ENCODE assay signal across 30 mouse cellular contexts in genomic region chr15:96766238-96766637, GRCm38 (mm10).
"Had no signal": no experiment of that assay in that cellular context is flagged by ENCODE, and none has a peak within 500 bp of the region (broad histone marks: within the 10 kb centered on the region; RNA-seq: fewer than 3 reads in every experiment).

No protein-coding gene starts in this region.

- H3K9ac ChIP-seq: heart, embryonic 12.5 days; heart, embryonic 13.5 days; heart, embryonic 15.5 days; hindbrain, embryonic 12.5 days; hindbrain, embryonic 13.5 days; hindbrain, embryonic 14.5 days; hindbrain, embryonic 15.5 days; intestine, embryonic 15.5 days; kidney, embryonic 15.5 days had no signal

- H3K4me1 ChIP-seq: hindbrain, embryonic 15.5 days had no signal

- DNase-seq: heart, postnatal 10 days; heart, postnatal 14 days; heart, postnatal 36 days; heart, postnatal 4 days; kidney, adult 11 months; kidney, adult 18-20 months; kidney, adult 2 months; kidney, adult 8-10 months; kidney, adult 9 months; kidney, postnatal 10 days; kidney, postnatal 14 days; kidney, postnatal 25 days; kidney, postnatal 36 days; kidney, postnatal 4 days; layer of hippocampus, adult 9-11 months; layer of hippocampus, postnatal 36 days had no signal

- H3K36me3 ChIP-seq: heart, embryonic 12.5 days; heart, embryonic 13.5 days; heart, embryonic 15.5 days; hindbrain, embryonic 10.5 days; hindbrain, embryonic 12.5 days; hindbrain, embryonic 13.5 days; hindbrain, embryonic 15.5 days; intestine, embryonic 15.5 days; kidney, embryonic 15.5 days had no signal

- H3K27me3 ChIP-seq: heart, embryonic 12.5 days; heart, embryonic 13.5 days; heart, embryonic 15.5 days; hindbrain, embryonic 12.5 days; hindbrain, embryonic 13.5 days; hindbrain, embryonic 15.5 days; intestine, embryonic 15.5 days; kidney, embryonic 15.5 days had no signal

- H3K27ac ChIP-seq: heart, embryonic 13.5 days; heart, embryonic 15.5 days; hindbrain, embryonic 10.5 days; hindbrain, embryonic 12.5 days; hindbrain, embryonic 13.5 days; hindbrain, embryonic 14.5 days; hindbrain, embryonic 15.5 days; hindbrain, postnatal 0 days; intestine, embryonic 15.5 days; kidney, embryonic 15.5 days; kidney, postnatal 0 days; layer of hippocampus, adult 2 months; left cerebral cortex, adult 2 months had no signal

- H3K4me3 ChIP-seq: heart, embryonic 12.5 days; heart, embryonic 13.5 days; heart, embryonic 15.5 days; hindbrain, embryonic 10.5 days; hindbrain, embryonic 12.5 days; hindbrain, embryonic 13.5 days; hindbrain, embryonic 15.5 days; intestine, embryonic 15.5 days; kidney, embryonic 15.5 days; layer of hippocampus, adult 2 months; left cerebral cortex, adult 2 months had no signal

- H3K9me3 ChIP-seq: heart, embryonic 12.5 days; heart, embryonic 15.5 days; hindbrain, embryonic 10.5 days; hindbrain, embryonic 12.5 days; hindbrain, embryonic 13.5 days; hindbrain, embryonic 15.5 days; intestine, embryonic 15.5 days; kidney, embryonic 15.5 days had no signal
